Mouse (Mus musculus): ENCODE data around the gene Slc35b4. TPM values are rescaled to one million over a fixed set of nuclear protein-coding genes. Genes with fewer than 3 reads are reported as not detected.

Slc35b4 gene
- polyA plus RNA-seq (2015; fragmentation: Nextera tagmentation; extraction: Ambion mirVana) = 40.8 and 44.0 TPM in 2 replicates

DNA sequence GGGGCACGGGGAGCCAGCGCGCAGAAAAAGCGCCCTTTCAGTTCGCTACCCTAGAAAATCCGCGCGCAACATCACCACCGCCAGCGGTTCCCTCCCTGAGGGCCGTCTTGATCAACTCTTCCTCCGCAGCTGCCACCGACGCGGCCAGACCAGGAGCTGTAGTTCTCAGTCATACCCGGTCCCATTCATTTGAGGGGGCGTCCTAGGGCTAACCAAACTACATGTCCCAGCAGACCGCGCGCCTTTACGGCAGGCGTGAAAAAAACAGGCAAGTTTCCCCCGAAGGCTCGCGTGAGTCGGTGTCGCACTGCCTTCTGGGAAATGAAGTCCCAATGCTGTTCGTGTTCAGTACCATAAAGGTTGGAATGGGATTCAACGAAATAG is at the start of gene Slc35b4:
Gene Slc35b4, minus strand, starts transcription at position 248 of the 384 bp plus-strand sequence.
- peak within 1 kb of the TSS; percentile 74 for H3K9ac ChIP-seq
- H3K4me2 ChIP-seq = peak within 1 kb of the TSS; percentile 77
- peak within 1 kb of the TSS; percentile 73 for H3K4me3 ChIP-seq
- peak; percentile 100 for ATAC-seq (ENCODE audit: low FRiP score, low read depth)
- H3K27me3 ChIP-seq = no peaks in the 10 kb centered on the region
- H3K36me3 ChIP-seq = no peaks in the 10 kb centered on the region
- H3K27ac ChIP-seq (replicated peaks) = peak within 1 kb of the TSS; percentile 81
- peaks cover 10% of the 10 kb centered on the region for H3K4me1 ChIP-seq (replicated peaks)
- under 1% methylated on average over 29 of the region's 29 CpGs for WGBS
- no peaks in the 10 kb centered on the region for H3K9me3 ChIP-seq

DNA sequence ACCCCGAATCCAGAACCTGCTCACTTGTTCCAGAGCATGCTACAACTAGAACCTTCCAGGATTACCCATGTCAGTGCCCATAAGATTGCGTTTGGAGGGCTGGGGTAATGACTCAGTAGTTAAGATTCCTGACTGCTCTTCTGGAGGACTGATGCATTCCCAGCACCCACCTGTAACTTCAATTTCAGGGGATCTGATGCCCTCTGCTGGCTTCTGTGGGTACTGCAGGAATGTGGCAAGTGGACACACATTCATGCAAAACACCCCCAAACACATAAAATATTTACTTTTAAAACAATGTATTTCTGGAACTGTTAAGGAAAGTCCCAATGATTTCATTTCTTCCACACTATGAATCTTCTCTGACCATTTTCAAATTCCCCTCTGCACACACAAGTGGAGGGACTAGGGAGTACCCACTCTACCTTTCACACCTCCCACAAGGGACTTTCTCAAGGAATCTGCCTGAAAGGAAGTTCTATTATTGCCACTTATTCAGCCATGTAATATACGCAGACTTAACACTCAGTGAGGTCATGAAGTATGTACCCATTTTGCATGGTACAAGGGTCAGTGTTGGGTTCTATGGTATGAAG is 48.2 kb upstream of the Slc35b4 start:
- Histone ChIP-seq H3K4me2 (no peak overlapping the region), H3K27ac (replicated peaks) (no peak overlapping the region), H3K9ac (no peak overlapping the region), H3K36me3 (no peaks in the 10 kb centered on the region), H3K4me1 (replicated peaks) (no peaks in the 10 kb centered on the region), H3K9me3 (no peaks in the 10 kb centered on the region), H3K4me3 (no peak overlapping the region), H3K27me3 (no peaks in the 10 kb centered on the region)
- 92% methylated on average over 3 of the region's 3 CpGs for WGBS
- no peak for ATAC-seq (ENCODE audit: low FRiP score, low read depth)

DNA sequence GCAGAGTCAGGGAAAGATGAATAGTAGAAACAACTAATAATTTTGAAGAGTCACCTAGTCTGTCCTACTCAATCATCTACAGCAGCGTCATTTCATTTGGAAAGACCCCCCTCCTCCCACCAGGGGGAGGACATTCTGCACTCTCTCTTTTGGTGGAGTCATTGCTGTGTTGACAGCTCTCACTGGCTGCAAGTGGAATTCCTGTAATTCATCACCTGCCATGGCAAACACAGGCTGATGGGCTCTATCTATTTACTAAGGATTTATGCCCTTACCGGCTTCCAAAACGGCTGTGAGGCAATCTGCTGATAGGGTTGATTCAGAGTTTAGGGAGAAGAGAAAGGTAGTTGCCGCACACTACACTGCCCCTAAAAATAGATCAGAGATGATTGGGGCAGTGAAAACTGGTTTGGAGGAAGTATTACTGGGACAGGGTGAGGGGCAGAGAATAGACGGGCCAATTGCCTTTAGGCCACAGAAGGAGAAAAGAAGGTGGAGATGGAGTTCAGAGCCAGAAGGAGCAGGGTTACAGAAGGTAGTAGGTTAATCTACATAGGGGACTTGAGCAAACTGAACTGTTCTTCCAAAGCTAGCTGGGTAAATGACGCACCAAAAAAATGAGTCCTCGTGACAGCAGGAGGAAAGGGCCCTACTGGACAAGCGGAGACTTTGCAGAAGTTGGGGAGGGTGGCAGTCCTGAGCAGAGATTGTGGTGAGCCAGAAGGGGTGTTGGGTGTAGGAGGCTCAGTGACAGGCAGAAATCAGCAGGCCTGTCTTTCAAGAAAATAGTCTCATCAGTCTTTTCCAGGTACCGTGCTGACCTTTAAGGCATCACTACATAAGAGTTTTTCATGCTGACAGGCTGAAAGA is 39.8 kb upstream of the Slc35b4 start:
- no peak overlapping the region for H3K27ac ChIP-seq (replicated peaks)
- peaks cover 5% of the 10 kb centered on the region for H3K4me1 ChIP-seq (replicated peaks)
- no peaks in the 10 kb centered on the region for H3K36me3 ChIP-seq
- no peak overlapping the region for H3K4me3 ChIP-seq
- H3K9me3 ChIP-seq = no peaks in the 10 kb centered on the region
- no peaks in the 10 kb centered on the region for H3K27me3 ChIP-seq
- no peak for ATAC-seq (ENCODE audit: low FRiP score, low read depth)
- no peak overlapping the region for H3K4me2 ChIP-seq
- no peak overlapping the region for H3K9ac ChIP-seq
- WGBS = 66% methylated on average over 9 of the region's 9 CpGs

DNA sequence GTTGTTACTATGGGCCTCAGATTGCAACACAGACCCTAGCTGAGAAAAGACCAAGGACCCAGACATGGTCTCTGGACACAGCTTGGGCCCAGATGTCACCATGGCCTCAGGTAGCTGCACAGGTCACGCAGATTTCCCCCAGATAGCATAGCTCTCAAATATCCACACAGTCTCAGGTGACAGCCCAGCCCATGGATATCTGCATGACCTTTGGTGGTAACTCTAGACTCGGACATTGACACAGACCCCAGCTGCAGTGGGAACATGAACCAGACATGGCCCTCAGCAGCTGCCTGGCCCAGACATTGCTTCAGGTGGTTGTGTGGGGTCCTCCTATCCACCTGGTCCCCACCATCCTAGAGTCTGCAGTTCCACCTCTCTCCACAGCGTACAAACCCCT is 28.8 kb upstream of the Slc35b4 start:
- Histone ChIP-seq H3K27me3 (no peaks in the 10 kb centered on the region), H3K9me3 (no peaks in the 10 kb centered on the region), H3K36me3 (no peaks in the 10 kb centered on the region), H3K4me1 (replicated peaks) (peaks cover 5% of the 10 kb centered on the region; the same call in 1 of the 2 replicates), H3K9ac (no peak overlapping the region), H3K4me3 (no peak overlapping the region), H3K27ac (replicated peaks) (no peak overlapping the region), H3K4me2 (no peak overlapping the region)
- no peak for ATAC-seq (ENCODE audit: low FRiP score, low read depth)
- 93% methylated on average over 3 of the region's 3 CpGs for WGBS

DNA sequence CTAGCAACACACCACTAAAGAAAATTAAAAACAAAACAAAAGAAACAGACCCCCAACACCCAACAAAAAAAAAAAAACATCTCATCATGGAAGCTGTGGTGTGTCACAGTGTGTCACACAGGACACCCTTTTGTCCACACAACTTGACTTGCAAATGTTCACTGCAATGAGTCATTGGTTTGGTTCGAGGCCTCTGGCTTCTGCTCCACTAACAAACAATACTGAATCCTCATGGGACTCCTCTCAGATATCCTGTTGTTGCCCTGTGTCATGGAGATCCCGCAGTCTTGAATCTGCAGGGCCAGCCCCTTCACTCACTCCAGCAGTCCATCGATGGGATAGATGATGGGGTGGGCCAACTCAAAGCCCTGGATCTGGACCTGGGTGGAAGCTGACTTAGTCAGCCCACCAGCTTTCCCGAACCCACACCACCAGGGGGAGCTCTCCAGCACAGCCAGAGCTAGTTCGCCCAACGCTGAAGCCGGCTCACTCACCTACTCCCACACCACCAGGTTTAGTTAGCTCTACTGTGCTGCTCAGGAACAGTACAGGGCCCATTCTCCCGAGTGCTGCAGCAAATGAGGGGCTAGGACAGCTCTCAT is 28.2 kb upstream of the Slc35b4 start:
- Histone ChIP-seq H3K36me3 (no peaks in the 10 kb centered on the region), H3K9ac (no peak overlapping the region), H3K4me1 (replicated peaks) (peaks cover 5% of the 10 kb centered on the region; the same call in 1 of the 2 replicates), H3K27ac (replicated peaks) (no peak overlapping the region), H3K9me3 (no peaks in the 10 kb centered on the region), H3K4me2 (no peak overlapping the region), H3K4me3 (no peak overlapping the region), H3K27me3 (no peaks in the 10 kb centered on the region)
- ATAC-seq (ENCODE audit: low FRiP score, low read depth) = no peak
- WGBS = 69% methylated on average over 8 of the region's 8 CpGs

DNA sequence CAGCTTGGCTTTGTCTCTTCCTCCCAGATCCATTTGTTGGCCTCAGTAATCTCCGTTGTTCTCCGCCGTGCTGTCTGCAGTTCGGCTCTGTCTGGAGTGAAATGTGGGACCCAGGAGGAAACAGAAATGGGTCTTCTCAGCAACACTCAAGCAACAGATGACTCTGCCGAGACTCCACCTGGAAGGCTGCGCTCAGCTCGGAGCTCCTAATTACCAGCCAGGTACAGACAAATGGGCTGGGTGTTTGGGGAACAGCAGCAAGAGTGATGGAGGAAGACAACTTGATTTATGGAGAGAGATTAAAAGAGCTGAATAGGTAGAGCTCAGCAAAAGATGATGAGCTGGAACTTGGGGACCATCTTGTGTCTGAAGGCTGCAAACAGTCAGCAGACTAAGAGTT is 26.6 kb upstream of the Slc35b4 start:
- H3K4me1 ChIP-seq (replicated peaks) = peaks cover 5% of the 10 kb centered on the region; the same call in 1 of the 2 replicates
- peak; percentile 79 for ATAC-seq (ENCODE audit: low FRiP score, low read depth)
- WGBS = 53% methylated on average over 7 of the region's 7 CpGs
- H3K27me3 ChIP-seq = no peaks in the 10 kb centered on the region
- H3K36me3 ChIP-seq = no peaks in the 10 kb centered on the region
- H3K27ac ChIP-seq (replicated peaks) = peak overlapping the region; percentile 31; the same call in 1 of the 2 replicates
- peak overlapping the region; percentile 0; the same call in 1 of the 2 replicates for H3K4me2 ChIP-seq
- no peak overlapping the region for H3K4me3 ChIP-seq
- no peak overlapping the region for H3K9ac ChIP-seq
- no peaks in the 10 kb centered on the region for H3K9me3 ChIP-seq

DNA sequence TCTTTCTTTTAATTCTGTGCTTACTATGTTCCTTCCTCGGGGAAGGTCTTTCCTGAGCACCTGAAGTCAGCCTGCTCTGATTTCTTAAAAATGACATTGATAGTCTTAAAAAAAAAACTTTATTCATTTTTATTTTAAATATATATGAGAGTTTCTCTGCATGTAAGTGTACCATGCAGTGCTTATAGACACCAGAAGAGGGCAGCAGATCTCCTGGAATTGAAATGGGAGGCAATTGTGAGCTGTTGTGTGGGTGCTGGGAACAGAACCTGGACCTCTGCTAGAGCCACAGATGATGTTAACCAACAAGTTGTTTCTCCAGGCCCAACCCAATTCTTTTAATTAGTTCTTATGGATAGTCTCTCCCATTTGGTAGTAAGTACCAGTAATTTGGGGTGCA is 18.1 kb upstream of the Slc35b4 start:
- no peaks in the 10 kb centered on the region for H3K9me3 ChIP-seq
- no peaks in the 10 kb centered on the region for H3K4me1 ChIP-seq (replicated peaks)
- no peak overlapping the region for H3K4me3 ChIP-seq
- no peak overlapping the region for H3K4me2 ChIP-seq
- H3K36me3 ChIP-seq = no peaks in the 10 kb centered on the region
- no peak for ATAC-seq (ENCODE audit: low FRiP score, low read depth)
- no peak overlapping the region for H3K9ac ChIP-seq
- H3K27ac ChIP-seq (replicated peaks) = no peak overlapping the region
- 94% methylated on average over 1 of the region's 1 CpGs for WGBS
- H3K27me3 ChIP-seq = no peaks in the 10 kb centered on the region

DNA sequence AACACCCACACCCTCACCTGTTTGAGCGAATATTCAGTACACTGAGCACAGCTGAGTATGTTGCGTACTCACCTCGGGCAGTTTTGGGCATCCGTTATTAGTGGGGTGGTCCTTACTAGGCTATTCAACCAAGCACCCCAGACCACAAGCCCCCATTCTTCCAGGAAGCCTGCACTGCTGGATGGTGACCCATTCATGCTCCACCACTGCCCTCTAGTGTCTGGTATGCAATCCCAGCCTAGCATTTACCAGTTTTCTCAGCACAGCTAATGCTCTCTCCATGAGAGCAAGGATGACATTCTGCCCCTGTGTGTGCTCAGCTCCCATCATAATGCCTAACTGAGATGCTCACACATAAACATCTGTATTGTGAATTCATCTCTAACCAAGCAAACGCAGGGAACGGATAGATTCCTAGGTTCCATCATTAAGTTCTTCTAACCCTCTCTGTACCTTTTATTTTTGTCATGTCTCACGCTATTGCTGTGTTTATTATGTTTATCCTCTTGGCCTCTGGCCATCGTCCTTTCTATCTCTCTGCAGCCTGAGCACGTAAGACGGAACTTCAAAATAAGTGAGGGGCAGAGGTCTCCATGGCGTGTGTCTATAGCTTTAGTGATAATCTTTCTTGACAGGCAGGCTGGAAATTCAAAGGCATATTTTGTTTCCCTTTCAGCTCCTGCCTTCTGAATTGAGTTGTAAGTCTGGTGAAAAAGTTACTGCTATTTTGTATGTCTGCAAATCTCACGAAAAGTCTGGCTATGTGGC is 17.0 kb upstream of the Slc35b4 start:
- H3K36me3 ChIP-seq = no peaks in the 10 kb centered on the region
- no peak overlapping the region for H3K27ac ChIP-seq (replicated peaks)
- ATAC-seq (ENCODE audit: low FRiP score, low read depth) = peak; percentile 85; the same call in 1 of the 2 replicates
- no peaks in the 10 kb centered on the region for H3K9me3 ChIP-seq
- no peak overlapping the region for H3K9ac ChIP-seq
- H3K27me3 ChIP-seq = no peaks in the 10 kb centered on the region
- no peak overlapping the region for H3K4me2 ChIP-seq
- 54% methylated on average over 12 of the region's 12 CpGs for WGBS
- H3K4me3 ChIP-seq = no peak overlapping the region
- no peaks in the 10 kb centered on the region for H3K4me1 ChIP-seq (replicated peaks)

DNA sequence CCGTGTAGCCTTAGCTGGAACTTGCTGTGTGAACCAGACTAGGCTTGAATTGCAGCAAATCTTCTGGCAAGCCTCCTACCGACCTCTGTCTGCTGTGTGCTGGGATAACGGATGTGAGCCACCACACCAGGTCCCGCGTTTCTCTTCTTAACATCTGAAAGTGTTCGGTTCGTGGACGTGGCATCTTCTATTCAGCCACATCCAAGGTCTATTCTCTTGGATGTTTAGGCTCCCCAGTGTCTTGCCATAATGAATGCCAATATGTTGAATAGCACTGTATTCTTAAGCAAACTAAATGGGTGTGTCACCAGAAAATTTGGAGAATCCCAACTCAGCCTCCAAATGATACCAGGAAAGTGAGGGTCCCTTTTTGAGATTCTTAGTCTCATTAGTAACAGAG is 14.5 kb upstream of the Slc35b4 start:
- WGBS = 73% methylated on average over 8 of the region's 8 CpGs
- no peaks in the 10 kb centered on the region for H3K36me3 ChIP-seq
- H3K4me3 ChIP-seq = no peak overlapping the region
- H3K4me2 ChIP-seq = no peak overlapping the region
- H3K9me3 ChIP-seq = no peaks in the 10 kb centered on the region
- ATAC-seq (ENCODE audit: low FRiP score, low read depth) = no peak
- H3K9ac ChIP-seq = no peak overlapping the region
- H3K27ac ChIP-seq (replicated peaks) = no peak overlapping the region
- H3K4me1 ChIP-seq (replicated peaks) = no peaks in the 10 kb centered on the region
- no peaks in the 10 kb centered on the region for H3K27me3 ChIP-seq

DNA sequence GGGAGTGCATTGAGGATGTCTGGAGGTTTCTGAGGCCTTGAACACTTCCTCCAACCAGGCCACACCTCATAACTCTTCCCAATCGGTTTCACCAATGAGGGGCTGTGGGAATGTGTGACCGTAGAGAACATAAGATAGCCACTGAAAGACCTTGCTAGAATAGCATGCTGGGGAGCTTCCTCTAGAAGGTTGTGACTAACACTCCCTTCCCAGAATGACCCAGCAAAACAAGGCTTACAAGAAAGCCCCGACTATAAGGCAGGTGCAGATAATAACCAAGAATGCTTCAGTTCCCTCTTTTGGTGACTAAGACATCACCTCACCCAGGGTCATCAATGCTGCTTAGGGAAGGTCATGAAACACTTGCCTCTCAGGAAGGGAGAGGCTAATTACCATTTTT is 12.6 kb upstream of the Slc35b4 start:
- no peak for ATAC-seq (ENCODE audit: low FRiP score, low read depth)
- 90% methylated on average over 3 of the region's 3 CpGs for WGBS
- H3K9ac ChIP-seq = no peak overlapping the region
- H3K4me1 ChIP-seq (replicated peaks) = no peaks in the 10 kb centered on the region
- no peaks in the 10 kb centered on the region for H3K27me3 ChIP-seq
- no peak overlapping the region for H3K4me3 ChIP-seq
- no peaks in the 10 kb centered on the region for H3K9me3 ChIP-seq
- H3K27ac ChIP-seq (replicated peaks) = no peak overlapping the region
- H3K4me2 ChIP-seq = no peak overlapping the region
- no peaks in the 10 kb centered on the region for H3K36me3 ChIP-seq

DNA sequence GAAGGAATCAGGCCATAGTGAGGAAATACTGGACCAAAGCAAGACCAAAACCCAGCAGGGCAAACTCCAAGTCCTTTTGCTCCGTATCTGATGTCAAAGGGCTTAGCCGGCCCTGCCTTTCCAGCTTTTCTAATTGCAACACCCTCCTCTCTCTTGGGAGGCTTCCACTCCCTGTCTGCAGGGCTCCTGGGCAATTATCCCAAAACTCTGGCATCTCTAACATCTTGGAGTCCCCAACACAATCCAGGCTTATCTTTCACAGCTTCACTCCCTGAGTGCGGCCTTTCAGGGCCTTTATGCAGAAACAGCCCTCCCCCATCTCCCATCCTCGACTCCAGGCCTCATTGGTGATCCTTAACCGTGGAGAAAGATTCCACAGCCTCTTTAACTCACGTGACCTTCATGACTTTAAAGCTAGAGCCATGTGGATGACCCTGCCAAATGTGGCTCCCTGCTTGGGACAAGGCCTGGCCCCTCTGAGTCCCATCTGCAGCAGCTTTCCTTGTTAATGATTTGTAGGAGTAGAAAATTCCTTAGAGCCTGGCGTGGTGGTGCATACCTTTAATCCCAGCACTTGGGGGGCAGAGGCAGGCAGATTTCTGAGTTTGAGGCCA is 11.2 kb upstream of the Slc35b4 start:
- Histone ChIP-seq H3K36me3 (no peaks in the 10 kb centered on the region), H3K4me1 (replicated peaks) (no peaks in the 10 kb centered on the region), H3K4me2 (no peak overlapping the region), H3K27me3 (no peaks in the 10 kb centered on the region), H3K9ac (no peak overlapping the region), H3K4me3 (no peak overlapping the region), H3K27ac (replicated peaks) (no peak overlapping the region), H3K9me3 (no peaks in the 10 kb centered on the region)
- ATAC-seq (ENCODE audit: low FRiP score, low read depth) = no peak
- 41% methylated on average over 7 of the region's 7 CpGs for WGBS
